Mouse (Mus musculus) WW6 (cell line): ENCODE measurements around the gene C1ql3.

Source experiments
- DNase-seq: peaks from one replicate; pipeline ENCODE4 v3.0.0-alpha.2; 2013; ENCODE audit warnings: low read depth, low spot score

The C1ql3 gene

DNA sequence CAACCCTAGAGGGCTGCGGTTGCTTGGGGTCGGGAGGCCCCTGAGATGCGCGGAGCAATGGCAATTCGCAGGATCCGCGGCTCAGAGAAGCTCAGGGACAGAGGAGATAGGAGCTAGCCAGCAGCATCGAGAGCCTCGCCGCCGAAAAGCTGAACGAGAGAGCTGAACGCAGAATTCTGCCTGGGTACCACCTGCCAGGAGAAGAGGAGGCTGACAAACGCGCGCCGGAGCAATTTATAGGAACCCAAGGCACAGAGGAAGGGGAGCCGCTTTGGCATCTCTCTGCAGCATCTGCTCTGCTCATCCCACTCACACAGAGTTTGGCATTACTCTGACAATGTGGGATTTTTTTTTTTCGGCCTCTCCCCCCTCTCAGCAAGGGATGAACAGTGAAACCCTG, at the start of gene C1ql3:
C1ql3 (minus strand) TSS at position 335 of the 400 bp plus-strand sequence.
- DNase-seq = no peak

DNA sequence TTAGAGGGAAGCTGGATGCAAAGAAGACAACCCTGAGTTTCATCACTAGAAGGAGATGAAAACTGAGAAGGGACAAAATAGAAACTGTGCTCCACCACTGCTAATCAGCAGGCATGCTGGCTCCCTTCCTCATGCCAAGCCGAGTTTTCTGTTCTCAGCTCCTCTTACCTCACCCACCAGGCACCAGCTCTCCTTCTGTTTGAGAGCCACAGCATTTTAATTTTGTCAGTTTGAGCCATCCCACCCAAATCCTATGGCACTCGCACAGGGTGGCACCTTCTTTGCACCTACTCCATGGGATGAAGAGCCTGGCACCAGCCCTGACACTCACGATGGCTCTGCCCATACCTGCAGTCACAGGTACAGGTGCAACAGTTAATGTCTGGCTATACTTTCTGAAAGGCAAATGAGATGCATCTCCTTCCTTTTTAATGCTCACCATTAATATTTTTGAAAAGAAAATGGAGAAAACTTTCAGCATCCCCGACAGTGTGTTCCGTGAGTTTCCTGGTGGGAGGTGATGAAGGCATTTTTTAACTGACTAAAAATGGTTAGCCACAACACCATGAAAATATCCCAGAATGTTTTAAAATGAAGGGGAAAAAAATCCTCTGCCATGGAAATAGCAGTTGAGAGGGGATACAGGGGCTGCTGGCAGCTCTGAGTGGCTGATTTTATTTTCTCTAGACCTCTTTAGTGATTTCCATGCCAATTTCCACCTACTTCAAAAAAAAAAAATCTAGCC, 49.0 kb upstream of the C1ql3 start:
- DNase-seq = no peak

DNA sequence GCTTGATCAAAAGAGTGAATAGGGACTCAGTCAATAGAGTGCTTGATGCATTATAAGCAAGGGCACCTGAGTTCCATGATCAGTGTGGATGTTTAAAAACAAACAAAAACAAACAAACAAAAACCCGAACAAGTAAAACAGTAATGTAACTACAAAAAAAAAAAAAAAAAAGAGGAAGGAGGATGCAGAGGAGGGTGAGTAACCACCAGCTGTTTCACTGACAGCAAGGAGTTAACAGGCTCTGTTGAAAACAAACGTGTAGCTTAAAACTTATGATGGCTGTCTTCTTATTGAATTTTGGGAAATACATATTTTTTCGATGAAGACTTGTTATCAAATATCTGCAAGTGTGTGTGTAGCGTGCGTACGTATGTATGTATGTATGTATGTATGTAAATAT, 37.0 kb upstream of the C1ql3 start:
- no peak for DNase-seq

DNA sequence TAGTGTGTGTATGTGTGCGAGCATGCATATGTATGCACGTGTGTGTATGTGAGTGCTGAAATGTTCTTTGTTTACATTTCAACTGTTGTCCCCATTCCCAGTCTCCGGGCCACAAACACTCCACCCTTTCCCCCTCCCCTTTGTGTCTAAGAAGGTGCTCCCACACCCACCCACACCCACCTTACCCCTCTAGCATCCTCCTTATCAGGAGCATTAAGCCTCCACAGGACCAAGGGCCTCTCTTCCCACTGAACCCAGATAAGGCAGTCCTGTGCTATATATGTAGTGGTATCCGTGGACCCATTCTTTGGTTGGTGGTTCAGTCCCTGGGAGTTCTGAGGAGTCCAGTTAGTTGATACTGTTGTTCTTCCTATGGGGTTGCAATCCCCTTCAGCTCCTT, 32.9 kb upstream of the C1ql3 start:
- DNase-seq = no peak

DNA sequence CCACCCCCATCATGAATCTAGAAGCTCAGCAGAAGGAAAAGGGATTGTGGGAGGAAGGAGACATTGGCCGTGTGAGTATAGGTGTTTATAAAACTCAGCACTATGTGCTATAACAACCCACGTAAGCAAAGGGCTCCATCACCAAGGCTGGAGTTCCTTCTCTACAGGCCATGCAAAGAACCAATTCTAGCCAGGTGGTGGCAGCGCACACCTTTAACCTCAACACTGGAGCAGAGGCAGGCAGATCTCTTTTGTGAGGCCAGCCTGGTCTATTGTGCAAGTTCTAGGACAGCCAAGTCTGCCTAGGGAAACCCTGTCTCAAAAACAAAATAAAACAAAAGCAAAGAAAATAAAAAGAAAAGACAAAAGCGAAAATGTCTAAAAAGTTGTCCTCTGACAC, 28.2 kb upstream of the C1ql3 start:
- DNase-seq = no peak

DNA sequence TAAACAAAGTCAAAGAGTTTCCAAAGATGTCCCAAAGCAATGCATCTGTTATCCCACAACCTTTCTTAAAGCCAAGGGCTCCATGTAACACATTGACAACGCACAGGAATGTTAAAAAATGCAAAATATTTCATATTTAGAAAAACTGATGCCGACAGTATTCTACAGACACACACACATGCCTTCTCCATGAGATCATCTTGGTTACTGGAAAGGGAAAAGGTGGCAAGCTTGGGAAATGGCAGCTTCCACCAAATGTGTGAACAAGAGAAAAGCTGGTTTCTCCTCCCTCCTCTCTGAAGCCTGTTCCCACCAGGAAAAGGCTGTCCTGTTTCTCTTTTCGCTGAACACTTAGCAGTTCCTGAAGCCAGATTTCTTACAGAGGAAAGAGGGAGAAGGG, 27.2 kb upstream of the C1ql3 start:
- DNase-seq = no peak

DNA sequence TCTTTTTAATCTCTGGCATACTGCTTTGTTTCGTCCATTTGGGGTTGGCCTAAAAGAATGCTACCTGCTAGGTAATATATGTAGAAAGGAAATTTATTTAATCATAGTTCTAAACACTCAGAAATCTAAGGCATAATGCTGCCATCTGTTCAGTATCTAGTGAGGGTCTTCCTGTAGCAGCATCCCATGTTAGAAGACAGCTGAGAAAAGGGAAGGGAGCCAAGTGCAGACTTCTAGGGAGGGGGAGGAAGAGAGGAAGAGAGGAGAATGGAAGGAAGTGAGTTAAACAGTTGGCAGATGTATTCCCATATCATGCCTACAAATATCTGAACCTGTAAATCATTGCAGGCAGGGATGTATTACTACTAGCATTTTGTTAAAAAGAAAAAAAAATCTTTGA, 7.3 kb upstream of the C1ql3 start:
- no peak for DNase-seq

DNA sequence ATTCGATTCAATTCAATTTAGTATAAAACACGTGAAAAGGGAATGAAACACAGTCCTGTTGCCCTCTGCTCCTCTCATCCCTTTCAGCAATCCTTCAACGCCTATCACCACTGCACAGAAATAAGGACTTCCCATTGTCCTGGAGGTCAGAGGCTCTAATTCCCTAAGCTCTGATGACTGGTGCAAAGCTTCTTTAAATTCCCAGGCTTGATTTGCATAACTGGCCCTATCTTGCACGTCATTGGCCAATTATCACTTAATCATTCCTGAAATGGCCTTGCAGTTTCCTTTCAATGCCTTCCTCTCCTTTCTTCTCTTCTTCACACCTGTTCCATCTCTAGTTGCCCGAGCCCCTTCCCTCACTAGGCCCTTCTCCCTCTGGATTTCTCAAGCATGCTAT, 6.8 kb upstream of the C1ql3 start:
- no peak for DNase-seq

DNA sequence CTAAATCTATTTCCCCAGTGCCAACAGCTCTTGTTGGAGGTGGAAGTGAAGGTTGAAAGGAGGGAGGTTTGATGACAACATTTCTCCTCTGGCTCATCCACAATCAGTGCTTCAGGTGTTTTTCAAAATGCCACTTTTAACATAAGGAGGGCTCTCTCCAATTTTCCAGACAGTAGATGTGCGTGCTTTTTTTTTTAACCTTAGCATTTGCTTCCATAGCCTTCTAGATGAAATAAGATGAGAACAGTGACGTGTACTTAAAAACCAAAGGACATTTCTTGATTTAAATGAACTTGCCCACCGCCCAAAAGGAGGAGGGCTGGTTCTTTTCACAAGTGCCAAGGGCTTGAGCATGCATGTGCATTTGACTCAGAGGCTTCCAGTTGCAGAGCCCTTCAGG, 367 bp upstream of the C1ql3 start:
- no peak for DNase-seq

DNA sequence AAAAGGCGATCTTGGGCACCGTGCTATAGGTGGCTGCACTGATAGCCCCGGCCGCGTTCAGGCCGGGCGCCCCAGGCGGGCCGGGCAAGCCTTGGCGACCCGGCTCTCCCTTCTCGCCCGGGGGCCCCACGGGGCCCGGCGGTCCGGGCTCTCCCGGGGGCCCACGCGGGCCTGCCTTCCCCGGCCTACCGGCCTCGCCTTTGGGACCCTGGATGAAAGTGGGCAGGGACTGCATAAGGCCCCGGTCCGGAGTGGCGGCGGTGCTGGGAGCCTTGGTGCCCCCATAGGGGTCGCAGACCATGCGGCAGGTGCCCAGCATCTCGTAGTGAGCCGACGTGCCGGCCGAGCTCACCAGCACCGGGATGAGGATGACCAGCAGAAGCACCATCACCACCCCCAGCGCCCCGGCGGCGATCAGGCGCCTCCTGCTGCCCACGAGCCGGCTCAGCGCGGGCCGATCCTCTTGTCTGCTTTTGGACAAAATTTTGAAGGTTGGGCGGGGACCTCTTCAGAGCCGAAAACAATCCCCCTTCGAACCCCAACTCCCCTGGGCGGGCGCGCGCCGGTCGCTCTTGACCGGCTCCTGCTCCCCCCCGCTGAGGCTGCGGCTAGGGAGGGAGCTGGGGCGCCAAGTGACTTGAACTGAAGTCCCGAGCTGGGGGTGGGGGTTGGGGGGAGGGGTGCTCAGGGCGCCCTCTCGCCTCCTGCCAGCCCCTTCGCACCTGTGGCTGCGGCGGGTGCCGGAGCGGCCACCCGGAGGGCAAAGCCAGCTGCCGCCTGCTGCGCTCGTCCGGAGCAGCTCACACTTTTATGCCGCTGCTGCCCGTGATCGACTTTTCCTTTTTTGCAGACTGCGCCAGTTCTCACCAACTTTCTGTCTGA, 905 bp downstream of the C1ql3 start:
- DNase-seq = no peak

DNA sequence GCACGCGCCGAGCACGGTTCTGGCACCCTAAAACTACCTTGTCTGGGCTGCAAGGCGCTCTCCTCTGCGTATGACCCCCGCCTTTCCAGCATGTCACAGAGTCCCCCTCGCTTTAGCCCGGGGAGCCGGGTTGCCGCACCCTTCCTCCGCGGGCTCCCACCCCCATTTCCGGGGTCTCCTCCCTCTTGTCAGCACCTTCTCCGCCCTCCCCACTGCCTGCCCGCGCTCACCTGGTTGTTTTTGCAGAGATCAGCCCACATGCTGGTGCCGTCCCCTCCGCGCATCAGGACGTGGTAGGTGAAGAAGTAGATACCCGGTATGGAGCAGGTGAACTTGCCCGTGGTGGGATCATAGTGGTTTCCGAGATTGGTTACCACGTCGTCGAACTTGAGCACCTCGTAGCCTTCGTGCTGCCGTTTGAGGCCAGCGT, 1.6 kb downstream of the C1ql3 start:
- no peak for DNase-seq

DNA sequence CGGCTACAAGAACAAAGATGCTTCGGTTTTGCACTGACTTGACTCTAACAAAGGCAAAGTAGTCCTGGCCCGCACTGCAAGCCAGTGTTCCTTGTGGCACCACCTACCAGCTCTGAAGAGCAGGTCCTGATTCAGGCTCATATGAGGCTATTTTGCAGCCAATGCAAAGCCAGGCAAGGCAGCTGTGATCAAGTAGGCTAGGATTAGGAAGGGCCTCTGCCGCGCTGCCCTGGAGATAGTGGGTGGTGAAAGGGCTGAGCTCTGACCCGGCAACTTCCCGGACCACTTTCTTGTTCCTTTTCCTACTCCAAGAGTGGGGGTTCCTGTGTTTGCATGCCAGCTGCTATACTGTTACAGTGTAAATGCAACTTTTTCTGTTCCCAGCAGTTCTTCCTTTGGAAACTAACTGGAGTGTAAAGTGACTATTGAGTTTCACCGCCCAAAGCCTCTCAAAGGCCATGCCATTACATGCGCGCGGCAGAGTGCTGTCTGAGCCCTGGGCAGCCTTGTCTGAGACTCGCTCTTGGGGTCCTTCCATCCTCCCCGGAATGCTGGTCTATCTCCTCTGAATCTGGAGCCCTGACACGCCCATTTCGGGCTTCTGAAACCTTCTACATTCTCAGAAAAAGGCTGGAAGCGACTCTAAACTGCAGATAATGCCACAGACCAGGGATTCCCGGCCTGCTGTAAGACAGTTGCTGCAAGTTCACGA, 2.2 kb downstream of the C1ql3 start:
- DNase-seq = no peak

DNA sequence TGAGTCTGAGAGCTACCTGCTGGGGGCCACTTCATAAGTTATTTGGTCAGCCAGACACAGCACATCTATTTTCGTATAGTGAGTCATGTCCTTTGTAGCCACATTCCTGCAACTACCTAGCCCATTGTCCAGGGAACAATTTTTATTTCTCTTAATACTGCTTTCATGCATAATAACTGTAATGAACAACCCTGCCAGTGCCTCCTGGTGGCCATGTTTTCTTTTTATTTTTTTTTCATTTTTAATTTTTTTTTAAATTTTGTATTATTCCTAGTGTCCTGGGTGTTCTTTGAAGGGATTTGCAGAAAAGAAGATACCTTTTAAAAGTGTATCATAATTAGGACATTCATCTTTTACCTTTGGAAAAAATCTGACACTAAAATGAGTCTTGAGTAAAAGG, 3.2 kb downstream of the C1ql3 start:
- DNase-seq = no peak

DNA sequence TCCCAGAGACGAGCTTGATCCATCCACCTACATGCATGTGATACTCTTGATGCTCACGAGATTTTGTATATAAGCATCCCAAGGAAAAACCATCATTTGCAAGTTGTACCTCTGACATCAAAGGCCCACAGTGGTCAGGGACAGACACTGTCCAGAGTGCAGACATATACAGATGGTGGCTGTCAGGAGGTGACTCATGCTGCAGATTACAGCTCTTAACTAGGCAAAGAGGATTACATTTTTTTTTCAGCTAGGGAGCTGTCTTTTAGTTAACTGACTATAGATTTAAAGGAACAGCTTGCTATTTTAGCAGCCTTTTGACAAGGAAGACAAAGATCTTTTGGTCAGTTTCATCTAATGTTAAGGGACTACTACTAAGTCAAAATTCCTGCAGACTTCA, 11.6 kb downstream of the C1ql3 start:
- DNase-seq = no peak

DNA sequence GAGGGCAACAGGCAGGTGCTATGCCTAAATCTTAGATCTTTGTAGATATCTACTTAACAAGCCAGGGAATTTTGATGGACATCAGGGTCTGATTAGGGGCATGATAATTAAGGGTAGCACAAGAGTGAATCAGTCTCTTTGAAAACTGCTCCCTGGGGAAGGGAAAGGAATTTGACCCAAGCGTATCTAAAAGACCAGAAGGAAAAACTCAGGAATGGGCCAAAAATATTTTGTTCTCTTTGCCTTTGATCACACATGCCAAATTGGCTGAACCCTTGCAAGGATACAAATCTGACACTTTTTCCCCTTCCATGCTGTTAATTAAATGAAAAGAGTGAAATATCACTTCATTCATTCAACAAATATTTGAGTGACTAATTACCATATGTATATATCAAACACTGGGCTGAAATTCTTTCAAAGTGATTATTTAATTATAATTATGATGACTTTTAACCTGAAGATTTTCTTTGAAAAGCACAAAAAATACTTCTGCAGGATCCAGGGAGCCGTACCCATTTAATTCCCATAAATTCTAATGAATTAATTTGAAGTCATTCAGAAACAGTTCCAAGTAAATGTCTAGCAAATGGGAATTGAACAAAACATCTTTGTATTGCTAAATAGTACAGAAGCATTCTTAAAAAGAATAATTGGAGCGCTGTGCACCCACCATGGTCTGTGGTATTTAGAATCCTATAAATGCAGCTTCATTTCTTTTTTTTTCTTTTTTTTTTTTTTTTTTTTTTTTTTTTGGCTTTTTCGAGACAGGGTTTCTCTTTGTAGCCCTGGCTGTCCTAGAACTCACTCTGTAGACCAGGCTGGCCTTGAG, 26.5 kb downstream of the C1ql3 start:
- DNase-seq = no peak

DNA sequence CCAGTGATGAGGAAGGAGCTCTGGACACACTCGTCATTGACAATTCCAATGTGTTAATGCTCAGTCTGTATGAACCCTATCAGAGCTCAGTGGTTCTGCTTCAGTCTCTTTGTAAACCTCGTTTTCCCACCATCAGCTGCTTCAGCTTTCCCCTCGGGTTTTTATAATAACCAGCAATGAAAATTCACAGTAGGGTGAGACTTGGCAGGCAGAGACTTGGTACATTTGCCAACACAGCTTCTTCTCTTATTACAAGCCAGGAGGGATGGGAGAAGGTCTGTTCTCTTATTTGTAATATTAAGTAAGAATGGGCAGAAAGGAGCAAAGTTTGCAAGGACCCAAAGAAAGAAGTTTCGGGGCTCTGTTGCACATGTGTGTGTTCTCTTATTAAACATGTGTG, 32.8 kb downstream of the C1ql3 start:
- no peak for DNase-seq

DNA sequence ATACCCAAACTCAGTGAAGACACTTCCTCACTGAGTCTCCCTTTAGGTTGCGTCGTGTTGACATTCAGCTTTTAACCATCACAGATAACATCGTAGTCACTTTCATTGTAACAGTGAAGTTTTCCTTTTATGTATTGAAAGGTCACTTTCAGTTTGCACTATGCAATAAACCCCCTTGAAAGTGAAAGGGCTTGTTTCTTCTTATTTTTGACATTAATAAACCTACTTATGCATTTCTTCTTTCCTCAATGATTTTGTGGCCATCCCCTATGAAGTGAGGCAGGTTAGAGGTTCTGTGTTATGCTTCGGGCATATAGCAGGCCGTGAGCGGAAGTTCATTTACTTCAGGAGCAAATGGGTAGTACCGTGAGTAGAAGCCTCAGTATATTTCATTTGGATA, 34.2 kb downstream of the C1ql3 start:
- DNase-seq = no peak

DNA sequence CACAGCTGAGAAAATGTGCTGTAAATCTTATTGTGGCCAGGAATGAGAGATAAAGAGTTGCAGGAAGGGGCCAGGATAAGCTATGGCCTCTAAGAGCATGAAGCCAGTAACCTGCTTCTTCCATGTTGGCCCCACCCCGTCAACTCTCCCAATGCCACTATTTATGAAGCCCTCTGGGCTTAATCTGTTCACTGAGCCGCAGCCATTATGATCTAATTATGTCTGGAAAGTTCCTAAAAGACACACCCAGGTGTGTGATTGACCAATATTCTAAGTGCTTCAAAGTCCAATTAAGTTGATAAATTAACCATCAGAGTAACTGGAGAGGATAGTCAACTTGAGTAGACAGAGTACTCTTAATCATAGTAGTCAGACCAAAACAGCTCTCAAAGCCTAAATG, 37.9 kb downstream of the C1ql3 start:
- no peak for DNase-seq

DNA sequence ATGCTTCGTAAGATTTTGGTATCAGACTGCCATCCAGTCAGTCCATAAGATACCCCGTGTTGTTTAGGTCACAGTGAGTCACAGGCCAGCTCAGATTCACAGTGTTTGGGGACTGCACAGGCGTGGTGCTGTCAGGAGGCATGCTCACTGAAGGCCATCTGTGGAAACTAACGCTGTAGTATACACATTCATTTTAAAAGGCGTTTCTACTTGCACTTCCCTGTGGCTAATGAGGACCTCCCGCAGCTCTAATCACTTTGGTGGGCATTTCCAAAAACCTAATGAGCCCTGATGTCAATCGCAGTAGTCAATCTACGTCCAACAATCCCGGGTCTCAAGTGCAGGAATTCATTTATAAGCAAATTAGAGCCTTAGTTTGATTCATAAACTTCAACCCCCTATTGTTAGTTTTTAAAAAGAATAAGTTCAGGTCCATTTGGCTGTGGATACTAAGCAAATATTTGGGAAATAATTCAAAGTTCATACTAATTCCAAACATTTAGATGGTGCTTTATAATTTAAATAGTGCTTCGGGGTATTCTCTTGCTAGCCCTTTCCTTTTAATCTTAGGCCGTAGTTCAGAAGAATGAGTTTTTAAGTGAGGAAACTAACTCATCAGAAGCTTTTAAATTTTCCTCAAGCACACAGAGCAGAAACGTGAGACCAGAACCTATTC, 41.4 kb downstream of the C1ql3 start:
- DNase-seq = no peak

DNA sequence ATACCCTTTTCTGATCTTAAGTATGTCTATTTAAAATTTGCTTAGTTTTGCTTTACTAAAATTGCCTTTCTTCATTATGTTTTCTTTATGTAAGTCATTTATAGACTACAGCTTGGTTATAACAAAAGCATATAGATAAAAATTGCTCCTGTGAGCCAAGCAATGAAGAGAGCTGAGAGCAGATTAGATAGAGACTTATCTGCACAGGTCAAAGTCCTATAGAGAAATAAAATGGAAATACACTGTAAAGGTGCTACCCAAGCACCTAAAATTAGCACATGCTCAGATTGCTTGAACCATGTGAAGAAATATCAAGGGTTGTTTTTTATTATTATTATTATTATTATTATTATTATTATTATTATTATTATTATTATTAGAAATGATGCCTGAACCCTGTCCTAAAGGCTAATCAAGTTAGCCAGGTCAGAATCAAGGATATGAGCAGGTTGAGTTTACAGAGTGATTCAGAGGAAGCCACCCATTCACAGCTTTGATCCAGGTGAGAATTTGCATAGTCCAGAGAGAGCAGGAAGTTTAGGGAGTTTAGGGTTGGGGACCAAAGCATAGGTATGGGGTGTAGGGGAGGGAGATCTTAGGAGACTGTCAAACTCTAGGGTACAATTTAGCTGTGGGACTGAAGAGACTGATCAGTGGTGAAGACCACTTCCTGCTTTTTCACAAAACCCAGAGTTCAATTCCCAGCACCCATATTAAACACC, 54.7 kb downstream of the C1ql3 start:
- DNase-seq = no peak
